Mouse (Mus musculus): ENCODE measurements around the gene Synj1.

Gene Synj1

DNA sequence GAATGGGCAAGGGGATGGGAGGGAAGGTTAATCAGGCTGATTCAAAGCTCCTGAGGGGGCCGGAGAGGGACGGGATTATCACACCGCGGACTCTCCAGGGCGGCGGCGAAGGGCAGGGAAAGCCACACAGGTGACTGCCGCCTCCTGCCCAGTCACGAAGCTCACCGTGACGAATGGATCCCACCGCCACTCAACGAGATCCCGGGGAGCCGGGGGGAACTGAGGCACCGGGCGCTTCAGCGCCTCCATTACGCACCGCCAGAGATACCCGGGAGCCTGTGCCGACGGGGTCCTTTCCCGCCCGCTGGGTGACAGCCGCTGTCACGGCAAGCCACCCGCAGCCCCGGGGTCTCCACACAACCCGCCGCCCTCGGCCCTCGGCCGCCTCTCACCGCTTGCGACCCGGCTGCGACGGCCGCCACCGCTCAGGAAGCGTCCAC, 507 bp downstream of the Synj1 start:
- no peak for DNase-seq (ENCODE audit: low read depth, low spot score)

DNA sequence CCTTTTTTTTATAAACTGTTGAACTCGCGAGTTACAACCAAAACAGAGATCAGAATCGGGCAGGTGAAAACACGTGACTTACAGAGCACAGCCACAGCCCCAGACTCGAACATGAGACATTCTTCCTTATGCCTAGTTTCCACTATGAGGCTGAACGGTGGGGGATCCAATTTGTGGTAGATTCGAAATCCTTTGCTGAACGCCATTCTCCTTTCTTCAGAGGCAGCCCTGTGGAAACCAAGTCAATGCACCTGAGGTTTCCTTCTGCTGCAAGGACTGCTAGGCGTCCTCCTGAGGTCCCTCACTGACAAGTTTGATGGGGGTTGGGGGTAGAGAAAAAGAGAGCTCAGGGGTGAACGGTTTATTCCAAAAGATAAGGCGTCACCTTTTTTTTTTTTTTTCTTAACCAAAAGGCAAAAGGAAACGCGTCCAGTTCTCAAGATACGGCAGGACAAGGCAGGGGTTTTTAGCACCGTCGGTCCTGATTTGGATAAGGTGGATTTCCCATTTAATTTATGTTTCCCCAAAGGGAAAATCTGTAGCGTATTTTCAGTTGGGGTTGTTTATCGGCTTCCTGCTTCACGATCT, 1.1 kb downstream of the Synj1 start:
- DNase-seq (ENCODE audit: low read depth, low spot score): no peak

DNA sequence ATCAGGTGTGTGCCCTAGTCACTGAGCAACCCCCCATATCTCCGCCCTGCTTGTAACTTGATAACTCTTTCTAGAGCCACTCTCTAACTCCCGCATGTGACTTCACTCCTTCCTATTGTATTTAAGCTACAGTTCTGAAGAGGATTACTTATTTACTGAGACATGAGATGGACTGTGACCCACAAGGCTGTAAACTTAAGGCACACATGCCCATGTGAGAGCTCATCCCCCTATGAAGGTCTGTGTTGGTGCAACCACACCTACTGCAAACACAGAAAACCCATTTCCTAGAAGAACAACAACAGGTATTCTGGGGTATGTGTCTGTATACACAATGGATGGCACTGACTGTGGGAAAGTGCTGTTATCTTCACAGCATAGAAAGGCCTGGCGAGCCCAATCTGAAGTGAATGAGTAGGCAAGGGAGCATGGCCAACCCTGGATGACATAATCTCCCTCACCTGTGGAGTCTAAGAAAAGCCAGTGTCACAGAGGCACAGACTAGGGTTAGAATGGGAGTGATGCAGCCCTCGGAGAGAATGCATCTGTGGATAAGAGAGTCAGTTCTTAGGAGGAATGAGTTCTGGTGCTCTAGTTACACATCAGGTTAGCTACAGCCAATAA, 6.1 kb downstream of the Synj1 start:
- DNase-seq (ENCODE audit: low read depth, low spot score): no peak

DNA sequence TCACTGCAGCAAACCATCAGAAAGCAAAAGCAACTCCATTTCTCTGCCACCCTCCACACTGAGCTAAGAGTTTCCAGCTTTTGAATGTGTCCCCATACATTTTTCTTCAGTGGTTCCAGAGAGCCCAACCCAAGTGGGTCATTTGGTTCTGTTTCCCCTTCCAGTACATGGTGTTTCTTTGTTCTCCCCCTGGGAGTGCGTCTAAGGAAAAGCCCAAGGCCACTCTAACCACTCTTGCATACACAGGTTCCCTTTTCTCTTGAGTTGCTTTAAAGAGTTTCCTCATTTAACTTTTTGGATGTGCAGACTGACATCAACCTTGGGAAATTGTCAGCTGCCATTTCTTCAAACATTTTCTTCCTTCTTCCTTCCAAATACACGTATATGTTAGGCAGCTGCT, 10.0 kb downstream of the Synj1 start:
- no peak for DNase-seq (ENCODE audit: low read depth, low spot score)

DNA sequence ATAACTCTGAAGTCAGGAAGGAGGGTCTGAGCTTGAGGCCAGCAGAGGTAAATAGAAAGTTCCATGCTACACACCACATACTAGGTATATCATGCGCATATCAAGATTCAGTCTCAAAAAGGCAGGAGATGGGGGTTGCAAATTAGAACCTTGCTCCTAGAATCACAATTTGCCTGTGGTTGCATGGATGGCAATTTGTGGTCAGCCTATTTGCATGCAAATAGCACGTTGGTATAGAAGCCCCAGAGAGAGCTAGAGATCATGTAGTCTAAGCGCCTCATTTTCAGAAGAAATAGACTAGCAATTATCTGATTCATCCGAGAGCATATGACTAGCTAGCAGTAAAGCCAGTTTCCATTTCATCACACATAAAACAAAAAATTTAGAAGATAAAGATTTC, 11.3 kb downstream of the Synj1 start:
- no peak for DNase-seq (ENCODE audit: low read depth, low spot score)

DNA sequence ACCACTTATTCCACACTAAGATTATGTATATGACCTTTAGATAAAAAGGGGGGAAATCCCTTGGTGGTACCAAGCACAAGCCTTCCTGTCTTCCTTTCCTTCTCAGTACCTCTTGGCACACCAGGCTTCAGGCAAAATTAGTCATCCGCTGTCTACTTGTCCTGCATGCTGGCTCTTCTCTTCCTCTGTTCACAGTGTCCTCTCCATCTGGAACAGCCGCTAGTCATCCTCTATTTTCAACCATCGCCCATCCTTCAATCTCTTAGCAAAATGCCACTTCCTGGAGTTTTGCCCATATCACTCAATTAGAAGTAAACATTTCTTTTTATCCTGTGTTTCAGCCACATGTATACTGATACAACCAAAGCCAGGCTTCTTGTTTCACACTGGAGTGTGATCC, 13.3 kb downstream of the Synj1 start:
- DNase-seq (ENCODE audit: low read depth, low spot score): no peak

DNA sequence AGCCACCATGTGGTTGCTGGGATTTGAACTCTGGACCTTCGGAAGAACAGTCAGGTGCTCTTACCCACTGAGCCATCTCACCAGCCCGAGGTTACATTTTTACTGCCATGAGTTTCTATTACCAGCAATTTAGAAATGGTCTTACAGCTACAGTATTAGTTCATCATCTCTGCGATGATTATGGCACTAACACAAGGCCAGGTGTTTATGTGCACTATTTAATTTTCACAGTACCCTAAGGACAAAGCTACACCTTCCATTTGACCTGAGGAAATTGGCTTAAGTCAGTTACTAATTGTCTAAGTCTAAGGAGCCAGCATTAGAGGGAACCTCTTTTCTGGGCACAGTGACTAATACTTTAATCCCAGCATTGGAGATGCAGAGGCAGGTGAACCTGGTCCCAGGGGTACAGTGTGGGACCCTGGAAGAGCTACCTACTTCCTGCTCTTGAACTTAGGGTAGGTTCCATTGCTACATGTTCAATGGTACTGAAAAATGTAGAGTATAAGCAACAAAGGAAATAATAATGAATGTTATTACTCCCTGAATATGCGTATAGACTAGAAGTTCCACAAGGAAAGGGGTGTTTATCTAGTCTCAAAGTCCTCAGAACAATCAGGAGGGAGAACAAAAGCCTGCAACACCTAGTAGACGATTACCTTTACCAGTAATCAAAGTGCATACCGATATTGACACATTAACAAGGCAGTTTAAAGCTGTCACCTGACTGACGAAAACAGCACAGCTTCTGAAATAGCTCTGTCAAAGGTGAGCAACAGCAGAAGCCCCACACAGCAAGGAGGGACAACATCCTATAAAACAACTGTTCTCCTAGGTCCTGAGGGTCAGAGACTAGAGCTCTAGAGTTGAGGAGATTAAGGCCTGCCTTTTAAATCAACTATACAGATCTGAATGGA, 14.5 kb downstream of the Synj1 start:
- no peak for DNase-seq (ENCODE audit: low read depth, low spot score)

DNA sequence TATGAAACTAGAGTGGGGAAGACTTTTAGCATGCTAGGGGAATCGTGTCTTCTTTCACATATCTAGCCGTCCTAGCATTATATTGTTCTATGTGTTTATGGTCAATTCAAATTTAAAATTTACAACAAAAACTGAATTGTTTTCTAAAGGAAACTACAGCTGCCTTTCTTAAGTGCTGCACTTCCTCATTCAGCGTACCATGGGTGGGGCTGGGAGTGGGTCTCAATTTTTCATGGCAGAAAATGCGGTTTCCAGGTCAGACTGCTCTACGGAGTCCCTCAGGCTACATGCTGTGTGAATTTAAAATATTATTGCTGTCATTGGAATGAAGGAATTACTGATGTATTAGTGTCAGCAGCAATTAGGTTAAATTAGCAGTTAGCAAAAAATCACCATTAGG, 15.6 kb downstream of the Synj1 start:
- no peak for DNase-seq (ENCODE audit: low read depth, low spot score)

DNA sequence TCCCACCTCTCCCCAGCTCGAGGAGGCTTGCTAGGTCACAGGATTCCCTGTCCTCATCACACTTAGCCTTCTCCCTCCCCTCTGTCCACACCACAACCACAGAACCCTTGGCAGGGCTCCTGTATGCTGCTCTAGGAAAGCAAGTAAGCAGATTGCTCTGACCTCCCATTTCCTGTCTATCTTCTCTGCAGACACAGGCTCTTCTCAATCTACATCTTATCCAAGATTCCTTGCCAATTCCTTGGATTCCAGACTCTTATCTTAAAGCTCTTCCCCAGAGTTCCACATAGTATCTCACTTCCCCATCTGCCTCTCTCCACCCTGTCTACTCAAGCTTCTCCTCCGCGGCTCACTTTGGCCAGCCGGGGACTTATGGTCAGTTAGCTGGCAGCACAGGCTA, 16.1 kb downstream of the Synj1 start:
- DNase-seq (ENCODE audit: low read depth, low spot score): no peak

DNA sequence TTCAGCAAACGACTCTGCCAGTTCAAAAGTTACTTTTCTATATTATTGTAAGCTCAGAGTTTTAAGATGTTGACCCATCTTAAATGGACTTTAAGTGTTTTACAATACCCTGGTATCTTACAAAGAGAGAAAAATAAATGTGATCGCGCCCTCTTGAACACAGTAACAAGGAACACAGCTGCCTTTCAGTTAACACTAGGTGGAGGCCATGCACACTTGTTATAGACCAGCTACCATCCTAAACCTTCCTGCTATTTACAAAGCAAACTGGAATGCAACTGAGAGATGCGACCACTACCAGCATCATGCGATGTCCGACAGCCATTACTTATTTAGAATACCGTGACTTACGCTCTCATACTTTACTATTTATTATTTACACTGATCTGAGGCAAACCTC, 21.9 kb downstream of the Synj1 start:
- DNase-seq (ENCODE audit: low read depth, low spot score): no peak

DNA sequence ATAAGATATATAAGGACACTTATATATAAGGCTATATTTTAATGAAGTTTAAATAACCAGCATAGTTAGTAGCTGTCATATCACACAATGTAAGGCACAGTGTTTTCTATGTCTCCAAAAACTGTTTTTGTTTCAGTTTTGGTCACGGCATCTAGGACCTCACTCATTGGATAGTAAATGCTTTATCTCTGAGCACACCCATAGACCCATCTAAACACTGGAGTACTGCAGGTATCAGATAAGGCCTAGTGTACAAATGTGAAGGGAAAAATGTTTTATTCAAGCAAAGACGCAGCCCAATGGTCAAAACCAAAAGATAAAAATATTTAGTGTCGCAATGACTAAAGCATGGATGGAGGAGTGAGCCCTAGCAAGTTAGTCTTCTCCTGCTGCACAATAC, 22.4 kb downstream of the Synj1 start:
- DNase-seq (ENCODE audit: low read depth, low spot score): no peak

DNA sequence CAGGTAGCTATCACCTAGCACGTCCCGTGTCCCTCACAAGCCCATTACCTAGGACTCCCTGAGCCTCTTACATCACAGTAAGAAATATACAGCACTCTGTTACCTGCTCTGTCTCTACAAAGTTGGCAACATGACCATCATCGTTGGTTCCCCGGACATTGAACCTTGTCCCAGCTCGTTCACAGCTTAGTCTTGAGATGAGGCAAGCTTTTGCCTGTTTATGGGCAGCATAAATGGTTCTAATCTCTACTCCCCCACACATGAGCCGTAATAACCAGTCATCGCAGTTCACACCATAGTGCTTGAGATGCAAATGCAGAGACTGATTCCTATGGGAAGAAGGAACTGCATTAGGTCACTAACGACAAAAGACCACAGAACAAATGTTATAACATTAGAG, 23.1 kb downstream of the Synj1 start:
- no peak for DNase-seq (ENCODE audit: low read depth, low spot score)

DNA sequence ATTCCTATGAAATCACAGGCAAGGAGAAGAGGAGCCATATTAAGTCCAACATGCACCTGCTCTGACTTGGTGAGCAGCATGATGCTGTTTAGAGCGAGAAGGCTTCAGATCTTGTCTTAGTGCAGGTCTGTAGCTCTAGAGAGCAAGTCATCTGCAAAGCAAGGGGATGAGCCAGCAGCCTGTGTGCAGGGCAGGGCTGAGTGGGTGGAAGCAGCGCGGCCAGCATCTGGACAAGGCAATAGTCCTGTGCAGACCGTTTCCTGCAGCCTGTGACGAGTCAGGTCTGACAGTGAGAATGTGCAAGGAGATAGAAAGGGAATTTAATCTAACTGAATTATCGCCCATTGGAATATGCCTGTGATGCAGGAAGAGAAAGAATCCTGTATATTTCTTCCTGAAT, 40.1 kb downstream of the Synj1 start:
- no peak for DNase-seq (ENCODE audit: low read depth, low spot score)

DNA sequence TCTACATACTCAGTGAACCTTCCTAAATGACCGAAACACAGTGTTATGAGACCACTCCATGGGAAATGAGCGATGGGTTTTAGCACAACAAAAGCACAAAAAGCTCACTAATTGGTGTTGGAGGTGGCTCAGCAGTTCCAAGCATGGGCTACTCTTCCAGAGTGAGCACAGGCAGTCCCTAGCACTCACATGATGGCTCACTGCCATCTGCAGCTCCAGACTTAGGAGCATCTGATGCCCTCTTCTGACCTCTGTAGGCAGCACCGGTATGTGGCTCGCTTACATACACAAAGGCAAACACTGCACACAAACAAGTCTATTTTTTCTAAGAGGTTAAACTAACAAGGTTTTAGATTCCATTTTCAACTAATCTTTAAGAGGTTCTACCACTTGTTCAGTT, 44.9 kb downstream of the Synj1 start:
- DNase-seq (ENCODE audit: low read depth, low spot score): no peak

DNA sequence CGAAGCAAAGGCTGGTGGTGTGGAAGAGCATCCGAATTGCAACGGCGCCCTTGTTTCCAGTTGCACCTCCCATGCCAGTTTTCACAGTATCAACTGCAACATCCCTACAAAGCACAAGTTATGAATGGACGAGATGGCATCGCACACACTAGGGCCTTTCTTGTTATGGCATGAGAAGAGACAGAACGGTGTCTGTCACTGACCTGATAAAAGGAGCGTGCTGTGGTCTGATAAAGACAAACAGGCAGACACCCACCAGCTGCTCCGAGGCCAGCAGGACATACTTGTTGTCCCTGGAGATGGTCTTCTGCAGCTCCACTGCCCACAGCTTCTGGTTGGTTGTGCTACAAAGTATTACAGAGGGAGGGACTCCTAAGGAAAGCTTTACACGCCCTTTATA, 46.8 kb downstream of the Synj1 start:
- no peak for DNase-seq (ENCODE audit: low read depth, low spot score)

DNA sequence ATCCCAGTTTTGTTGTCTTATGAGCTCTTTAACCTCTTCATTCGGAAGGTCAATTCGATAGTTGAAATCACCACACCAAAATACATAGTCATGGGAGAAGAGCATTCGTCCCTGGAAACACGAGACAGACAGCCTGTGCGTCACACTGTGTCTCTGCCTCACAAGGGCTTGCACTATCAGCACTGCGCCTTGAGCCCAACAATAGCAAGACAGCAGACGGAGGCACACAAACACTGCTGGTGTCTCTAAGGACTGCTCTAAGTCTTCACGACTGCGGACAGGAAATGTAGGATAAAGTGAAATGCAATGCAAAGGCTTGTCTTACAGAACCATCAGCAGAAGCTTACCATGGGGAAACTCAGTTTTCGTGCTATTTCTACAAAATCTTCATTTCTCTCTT, 47.2 kb downstream of the Synj1 start:
- DNase-seq (ENCODE audit: low read depth, low spot score): no peak

DNA sequence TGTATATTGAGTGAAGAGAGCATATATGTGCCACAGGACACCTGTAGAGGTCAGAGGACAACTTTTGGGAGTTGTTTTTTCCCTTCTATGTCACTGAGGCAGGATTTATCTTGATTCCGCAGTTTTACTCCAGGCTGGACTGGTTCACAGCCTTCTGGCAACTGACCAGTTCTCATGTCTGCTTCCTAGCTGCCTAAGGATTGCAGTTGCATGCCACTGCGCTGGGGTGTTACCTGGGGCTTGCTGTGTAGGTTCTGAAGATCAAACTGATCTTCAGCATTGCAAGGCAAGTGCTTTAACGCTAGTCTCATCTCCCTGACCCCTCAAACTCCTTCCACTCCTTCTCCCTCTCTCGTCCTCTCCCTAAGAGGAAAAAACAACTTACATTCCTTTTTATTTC, 47.9 kb downstream of the Synj1 start:
- DNase-seq (ENCODE audit: low read depth, low spot score): no peak

DNA sequence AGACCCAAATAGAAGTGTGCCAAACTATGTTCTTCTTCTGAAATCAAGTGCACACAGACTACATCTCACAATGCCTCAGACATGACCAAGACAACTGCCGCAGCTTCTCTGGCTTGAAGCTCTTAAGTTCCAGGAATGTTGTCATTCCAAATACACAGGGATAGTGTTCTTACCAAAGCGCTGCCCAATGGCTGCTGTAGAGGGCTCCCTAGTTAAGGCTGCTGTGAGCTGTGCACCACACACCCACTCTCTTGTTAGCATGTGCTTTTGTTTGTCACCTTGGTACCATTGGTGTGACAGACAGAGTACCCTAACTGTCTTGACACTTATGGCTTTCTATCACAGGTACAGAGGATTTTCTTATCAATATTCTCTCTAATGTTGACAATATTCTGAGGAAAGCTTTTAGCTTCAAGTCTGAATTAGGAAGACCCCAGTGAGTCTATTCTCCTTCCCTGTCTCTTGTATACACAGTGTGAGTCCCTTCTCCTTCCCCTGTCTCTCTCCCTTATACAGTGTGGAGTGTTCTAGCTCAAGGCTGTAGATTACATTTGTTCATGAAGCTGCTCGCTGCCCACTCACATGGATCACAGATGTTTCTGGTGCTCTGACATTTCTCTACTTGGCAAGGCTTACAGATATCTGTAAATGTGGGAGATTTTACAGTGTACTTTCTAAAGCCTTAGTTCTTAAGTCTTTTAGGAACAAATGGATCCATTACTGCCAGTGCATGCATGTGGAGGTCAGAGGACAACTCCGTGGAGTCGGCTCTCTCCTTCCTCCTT, 52.6 kb downstream of the Synj1 start:
- DNase-seq (ENCODE audit: low read depth, low spot score): no peak

DNA sequence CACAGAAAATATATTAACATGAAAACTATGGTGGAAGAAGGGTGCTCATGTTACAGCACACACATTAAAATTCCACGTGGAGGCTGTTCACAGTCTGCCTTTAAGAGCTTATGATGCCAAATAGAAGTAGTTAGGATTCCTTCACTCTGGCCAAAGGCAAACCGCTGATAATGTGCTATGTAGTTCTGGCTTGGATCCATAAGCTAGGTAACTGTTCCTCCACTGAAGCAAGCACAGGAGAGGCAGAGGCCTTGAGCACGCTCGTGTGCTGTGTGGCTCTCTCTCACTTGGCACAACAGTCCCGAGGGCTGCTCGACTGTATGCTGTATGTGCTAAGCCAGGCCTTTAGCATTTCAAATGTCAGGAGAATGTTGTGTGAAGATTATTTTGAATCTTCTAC, 55.6 kb downstream of the Synj1 start:
- no peak for DNase-seq (ENCODE audit: low read depth, low spot score)

DNA sequence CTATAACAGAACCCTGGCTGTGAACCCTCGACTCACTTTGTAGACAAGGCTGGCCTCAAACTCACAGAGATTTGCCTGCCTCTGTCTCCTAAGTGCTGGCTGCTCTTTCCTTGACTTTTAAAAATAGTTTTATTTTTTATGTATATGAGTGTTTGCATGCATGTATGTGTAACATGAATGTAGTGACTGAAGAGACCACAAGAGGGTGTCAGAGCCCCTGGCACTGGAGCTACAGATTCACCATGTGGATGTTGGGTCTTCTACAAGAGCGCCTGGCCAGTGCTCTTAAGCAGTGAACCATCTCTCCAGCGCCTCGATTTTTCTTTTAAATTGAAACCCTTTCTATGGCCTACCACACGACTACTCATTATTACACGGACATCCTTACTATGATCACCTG, 57.3 kb downstream of the Synj1 start:
- DNase-seq (ENCODE audit: low read depth, low spot score): no peak

DNA sequence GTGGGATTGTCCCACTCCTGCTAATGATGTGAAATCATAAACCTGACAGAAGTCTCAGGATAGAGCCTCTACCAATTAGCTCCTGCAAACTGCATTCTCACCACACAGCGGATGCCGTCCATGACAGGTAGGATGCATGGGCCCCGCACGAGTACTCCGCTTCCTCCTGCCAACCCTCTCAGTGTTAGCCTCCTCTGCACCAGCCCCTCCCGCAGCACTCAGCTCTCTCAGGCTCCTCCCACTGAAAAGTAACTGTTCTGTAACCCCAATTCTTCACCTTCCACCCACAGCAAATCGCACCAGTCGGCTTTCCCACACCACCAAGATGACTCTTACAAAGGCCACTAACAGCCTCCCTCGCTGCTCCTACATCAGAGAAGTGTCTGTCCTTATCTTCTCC, 58.0 kb downstream of the Synj1 start:
- DNase-seq (ENCODE audit: low read depth, low spot score): no peak

DNA sequence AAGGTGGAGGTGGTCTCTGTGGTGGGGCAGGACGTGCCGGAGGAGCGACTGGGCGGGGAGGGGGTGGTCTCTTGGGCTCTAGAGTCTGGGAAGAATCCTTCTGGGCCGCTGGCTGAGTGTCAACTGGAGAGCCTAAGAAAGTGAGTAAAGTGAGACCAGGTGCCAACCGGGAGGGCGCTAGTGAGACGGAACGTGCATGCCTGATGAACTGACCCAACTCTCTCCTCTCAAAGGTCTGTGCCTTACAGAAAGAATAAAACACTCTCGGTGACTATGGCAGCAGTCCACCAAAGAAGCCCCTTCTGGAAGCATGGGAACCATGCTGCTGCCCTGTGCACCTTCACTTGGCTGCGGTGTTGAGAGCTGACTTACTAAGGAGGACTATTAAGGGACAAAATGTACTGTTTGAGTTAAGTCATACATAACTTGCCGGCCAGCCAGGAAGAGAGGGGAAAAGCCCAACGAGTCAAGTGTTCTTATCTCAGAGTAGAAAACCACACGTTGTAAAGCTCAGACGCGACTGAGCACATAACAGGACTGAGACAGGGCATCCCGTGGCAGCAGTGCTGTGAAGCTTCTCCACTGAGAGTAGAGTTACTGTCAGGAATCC, 60.6 kb downstream of the Synj1 start:
- DNase-seq (ENCODE audit: low read depth, low spot score): no peak

All from WW6 (cell line).